Mouse (Mus musculus): ENCODE results near the gene Arl15. TPM values are rescaled to one million over a fixed set of nuclear protein-coding genes. Genes with fewer than 3 reads are reported as not detected.

Arl15 gene
- polyA plus RNA-seq, 2 experiments from 2014 or later, result 14.7 to 17.8 TPM

- no peak for ATAC-seq
Measured at GRCm38 (mm10) chr13:114074471-114074870, 280.2 kb downstream of the Arl15 start.

GRCm38 (mm10) chr13:114075724-114076384 lies 281.5 kb downstream of the Arl15 start:
- ATAC-seq, result peak; percentile 71

DNA sequence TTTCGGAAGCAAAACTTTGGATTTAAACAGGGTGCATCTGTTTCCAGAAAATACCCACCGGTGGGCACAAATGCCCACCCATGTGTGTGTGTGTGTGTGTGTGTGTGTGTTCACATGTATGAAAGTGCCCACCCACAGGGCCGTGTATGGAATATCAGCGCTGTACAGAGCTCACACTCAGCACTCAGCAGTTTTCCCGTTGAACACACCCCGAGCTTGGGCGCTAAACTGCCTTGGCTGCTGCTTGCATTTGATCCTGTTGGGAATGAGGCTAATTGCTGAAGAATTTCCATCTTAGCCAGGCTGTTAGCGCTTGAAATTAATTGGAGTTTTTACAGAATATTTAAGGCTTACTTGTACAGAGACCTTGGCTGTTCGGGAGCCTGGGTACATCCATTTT lies 282.9 kb downstream of the Arl15 start:
- no peak for ATAC-seq

- no peak for ATAC-seq
Measured at GRCm38 (mm10) chr13:114077584-114078270, 283.4 kb downstream of the Arl15 start.

GRCm38 (mm10) chr13:114078851-114079250 lies 284.5 kb downstream of the Arl15 start:
- no peak for ATAC-seq

DNA sequence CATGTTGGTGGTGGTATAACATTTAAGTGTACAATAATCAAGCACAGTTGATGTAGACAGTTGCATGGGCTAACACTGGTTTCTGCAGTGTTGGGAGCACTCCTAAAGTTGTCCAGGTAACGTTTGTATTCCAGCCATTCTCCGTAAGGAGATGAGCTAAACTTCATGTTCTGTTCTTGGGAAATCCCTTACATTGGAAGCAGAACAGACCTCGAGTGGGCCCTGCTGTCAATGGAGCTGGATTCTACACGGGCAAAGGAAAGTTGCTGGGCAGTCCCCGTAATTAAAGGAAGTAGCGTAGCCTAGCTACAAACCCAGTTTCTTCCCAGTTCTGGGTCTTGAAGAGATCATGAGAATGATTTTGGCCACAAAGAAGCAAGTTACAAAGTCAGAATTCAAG lies 285.4 kb downstream of the Arl15 start:
- no peak for ATAC-seq

DNA sequence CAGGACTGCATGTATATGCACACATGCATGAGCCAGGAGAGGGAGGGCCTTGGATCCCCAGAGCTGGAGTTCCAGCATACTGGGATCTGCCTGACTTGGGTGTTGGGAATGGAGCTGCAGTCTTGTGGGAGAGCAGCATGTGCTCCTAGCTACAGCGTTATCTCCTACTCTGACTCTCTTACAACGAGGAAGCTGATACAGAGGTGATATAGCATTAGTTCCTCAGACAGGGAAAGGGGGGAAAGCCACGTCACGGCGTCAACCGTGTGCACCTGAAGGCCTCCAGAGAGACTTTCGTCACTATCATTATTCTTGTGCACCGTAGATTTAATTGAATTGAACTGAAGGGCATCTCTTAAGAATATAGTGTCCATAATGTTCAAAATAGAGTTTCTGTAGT lies 286.2 kb downstream of the Arl15 start:
- ATAC-seq, result no peak

DNA sequence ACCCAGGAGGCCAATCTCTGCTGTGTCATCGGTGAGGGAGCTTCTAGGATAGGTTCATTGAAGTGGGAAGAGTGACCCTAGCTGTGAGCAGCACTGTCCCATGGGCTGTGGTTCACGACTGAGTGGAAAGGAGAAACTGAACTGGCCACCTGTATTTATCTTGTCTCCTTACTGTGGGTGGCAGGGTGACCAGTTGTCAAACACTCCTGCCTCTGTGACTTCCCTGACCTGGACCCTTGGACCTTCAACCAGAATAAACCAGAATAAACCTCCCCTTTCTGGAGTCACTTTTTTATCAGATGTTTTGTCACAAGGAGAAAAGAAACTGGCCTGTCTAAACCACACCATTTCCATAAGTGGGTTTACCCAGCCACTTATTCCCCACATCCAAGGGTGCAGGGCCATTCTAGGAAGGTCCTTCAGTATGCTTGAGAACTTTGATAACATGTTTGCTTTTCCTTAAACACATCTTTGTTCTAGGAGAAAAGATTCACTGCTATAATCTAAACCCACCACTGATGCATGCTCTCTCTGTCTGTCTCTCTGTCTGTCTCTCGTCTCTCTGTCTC lies 289.3 kb downstream of the Arl15 start:
- ATAC-seq, result no peak

DNA sequence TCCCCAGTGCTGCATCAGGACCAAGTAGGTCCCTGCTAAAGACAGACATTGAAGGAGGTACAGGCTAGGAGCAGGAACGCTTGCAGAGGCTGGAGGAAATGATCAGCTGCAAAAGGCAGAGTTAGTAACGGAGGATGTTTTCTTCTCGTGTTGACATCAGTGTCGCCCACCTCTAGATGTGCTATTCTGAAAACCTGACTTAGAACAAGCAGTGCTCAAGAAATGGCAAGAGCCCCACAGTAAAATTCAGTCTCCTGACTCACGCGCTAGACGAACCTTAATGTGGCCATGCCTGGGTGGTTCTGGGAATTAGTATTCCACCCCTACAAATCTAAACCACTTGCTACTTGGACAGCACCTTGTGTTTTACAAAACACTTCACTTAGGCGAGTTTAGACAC lies 291.1 kb downstream of the Arl15 start:
- ATAC-seq, result no peak

- ATAC-seq, result no peak
Measured at GRCm38 (mm10) chr13:114086325-114086724, 292.0 kb downstream of the Arl15 start.

GRCm38 (mm10) chr13:114086801-114087200 lies 292.5 kb downstream of the Arl15 start:
- ATAC-seq, result no peak

DNA sequence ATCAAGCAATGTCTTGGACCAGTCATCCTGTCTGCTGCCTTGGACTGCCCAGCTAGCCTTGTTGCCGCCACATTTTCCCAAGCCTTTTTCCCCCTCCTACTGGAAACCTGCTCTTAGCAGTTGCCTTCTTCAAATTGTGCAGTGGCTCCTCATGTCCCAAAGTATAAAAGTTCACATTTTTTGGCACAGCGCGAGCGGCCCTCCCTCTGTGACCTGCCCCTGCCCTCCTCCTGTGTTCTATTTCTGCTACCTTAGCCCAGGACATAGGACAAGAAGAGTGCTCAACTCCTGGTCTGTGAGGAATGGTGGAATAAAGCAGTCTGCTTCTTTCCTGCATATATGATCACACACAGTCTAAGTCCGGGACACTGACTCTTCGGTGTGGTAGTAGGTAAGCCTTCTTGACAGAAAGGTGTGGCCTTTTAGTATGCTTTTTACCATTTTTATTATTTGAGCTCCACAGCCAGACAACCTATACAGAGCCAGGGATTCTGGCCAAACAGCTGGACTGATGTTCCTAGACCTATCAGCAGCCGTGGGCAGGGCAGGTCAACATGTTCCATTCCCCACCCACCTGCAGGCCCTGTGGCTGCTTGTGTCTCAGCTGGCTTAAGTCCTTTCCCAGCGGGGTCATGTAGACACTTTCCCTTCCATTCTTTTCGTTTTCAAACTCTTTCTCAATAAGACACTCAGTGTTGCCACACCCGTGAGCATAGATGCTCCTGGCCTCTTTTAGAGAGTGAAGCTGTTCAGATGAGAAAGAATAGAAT lies 293.6 kb downstream of the Arl15 start:
- ATAC-seq, result no peak

- ATAC-seq, result no peak
Measured at GRCm38 (mm10) chr13:114090786-114091185, 296.5 kb downstream of the Arl15 start.

DNA sequence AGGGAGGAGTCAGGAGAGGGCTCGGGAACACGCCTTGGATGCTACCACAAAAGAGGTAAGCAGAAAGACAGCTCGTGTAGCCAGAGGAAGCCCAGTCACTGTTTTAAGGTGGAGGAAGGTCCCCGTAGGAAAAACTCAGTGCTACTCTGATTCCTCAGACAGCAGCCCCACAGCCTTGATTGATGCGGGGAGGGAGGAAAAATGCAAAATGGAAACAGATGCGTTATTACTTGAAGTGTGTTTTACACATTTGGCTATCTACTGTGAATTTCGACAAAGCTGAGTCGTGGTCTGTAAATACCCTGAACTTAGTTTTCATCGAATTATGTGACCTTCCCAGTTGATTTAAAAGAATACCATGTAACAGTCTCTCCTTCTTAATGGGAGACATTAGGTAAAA lies 296.9 kb downstream of the Arl15 start:
- no peak for ATAC-seq

- no peak for ATAC-seq
Measured at GRCm38 (mm10) chr13:114094151-114094875, 300.0 kb downstream of the Arl15 start.

DNA sequence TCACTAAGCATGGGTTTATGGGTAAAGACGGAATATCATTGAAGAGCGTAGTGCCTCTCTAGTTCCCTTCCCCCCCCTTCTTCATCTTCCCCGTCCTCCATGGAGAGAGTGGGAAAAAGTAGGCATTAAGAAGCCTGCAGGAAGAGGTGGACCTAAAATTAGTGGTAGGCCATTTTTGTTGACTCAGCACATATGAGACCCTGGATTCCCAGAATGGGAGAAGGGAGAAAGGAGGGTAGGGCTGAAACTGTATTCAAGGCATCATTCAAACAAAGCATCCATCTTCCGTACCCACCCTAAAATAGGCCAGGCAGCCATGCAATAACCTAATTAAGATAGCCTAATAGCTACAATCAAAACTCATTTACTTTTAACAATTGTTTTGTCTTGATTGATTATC lies 301.1 kb downstream of the Arl15 start:
- ATAC-seq, result no peak

- ATAC-seq, result no peak
Measured at GRCm38 (mm10) chr13:114096386-114096785, 302.1 kb downstream of the Arl15 start.

- no peak for ATAC-seq
Measured at GRCm38 (mm10) chr13:114101155-114101554, 306.9 kb downstream of the Arl15 start.

DNA sequence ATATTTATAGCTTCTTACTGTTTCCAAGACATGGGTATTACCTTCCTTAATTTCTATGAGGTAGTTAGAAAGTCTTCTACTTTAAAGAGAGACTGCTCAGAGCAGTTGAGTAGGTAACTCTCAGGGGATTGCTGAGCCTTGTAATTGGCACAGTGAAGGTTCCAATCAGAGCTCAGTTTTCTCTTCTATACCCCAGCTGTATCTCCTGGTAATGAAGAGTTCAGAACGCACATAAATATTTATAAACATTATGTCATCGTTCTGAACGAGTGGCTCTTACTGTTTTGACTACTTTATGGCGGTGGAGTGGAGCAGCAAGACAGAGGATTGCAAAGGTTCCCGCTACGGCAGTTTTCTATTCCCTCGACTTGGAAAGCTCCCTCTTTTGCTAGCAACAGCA lies 311.8 kb downstream of the Arl15 start:
- no peak for ATAC-seq

GRCm38 (mm10) chr13:114107499-114107898 lies 313.2 kb downstream of the Arl15 start:
- no peak for ATAC-seq

- no peak for ATAC-seq
Measured at GRCm38 (mm10) chr13:114109441-114109840, 315.1 kb downstream of the Arl15 start.

GRCm38 (mm10) chr13:114109845-114110244 lies 315.5 kb downstream of the Arl15 start:
- ATAC-seq, result no peak

DNA sequence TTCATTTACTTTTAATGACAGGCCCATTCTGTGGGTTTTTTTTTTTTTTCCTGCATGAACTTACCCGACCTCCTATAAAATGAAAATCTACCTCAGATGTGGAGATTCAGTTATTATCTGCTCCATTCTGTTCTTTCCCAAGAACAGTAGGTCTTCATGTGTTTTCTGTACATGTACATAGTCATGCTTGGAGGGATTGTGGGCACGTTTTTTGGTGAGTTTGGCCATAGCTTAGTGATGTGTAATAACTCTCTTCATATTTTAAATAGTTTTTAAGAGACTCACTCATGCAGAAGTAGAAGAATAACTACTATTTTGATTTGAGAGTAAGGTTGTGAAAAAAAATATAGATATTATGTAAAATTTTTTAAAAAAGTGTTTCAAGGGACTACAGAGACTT lies 319.2 kb downstream of the Arl15 start:
- no peak for ATAC-seq

All from CD4-positive, CD25-positive, alpha-beta regulatory T cell, adult 4 months (primary cell).